8 mouse cellular contexts compared by ENCODE assay signal in genomic region chr13:78198391-78198870, GRCm38 (mm10). TPM values are rescaled to one million over a fixed set of nuclear protein-coding genes. Genes with fewer than 3 reads are reported as not detected.
DNase-seq lines count a peak whose midpoint lies in the region; ATAC-seq and TF ChIP-seq lines count a peak whose summit lies in the region.

No protein-coding gene starts in this region.

- H3K9me3 ChIP-seq in forebrain, embryonic 15.5 days: no peaks in the 10 kb centered on the region
- H3K9me3 ChIP-seq in limb, embryonic 10.5 days (replicated peaks): no peaks in the 10 kb centered on the region
- H3K9me3 ChIP-seq in neural tube, embryonic 12.5 days: no peaks in the 10 kb centered on the region

- H3K27ac ChIP-seq in left cerebral cortex, adult 2 months: peak overlapping the region; percentile 97
- no peak overlapping the region for H3K27ac ChIP-seq in brown adipose tissue, adult 24 weeks (replicated peaks; ENCODE audit: low read depth, low read length)
- peak overlapping the region; percentile 100 for H3K27ac ChIP-seq in forebrain, embryonic 15.5 days (replicated peaks)
- peak overlapping the region; percentile 98 for H3K27ac ChIP-seq in limb, embryonic 10.5 days
- H3K27ac ChIP-seq in neural tube, embryonic 12.5 days: peak overlapping the region; percentile 100

- H3K4me3 ChIP-seq in left cerebral cortex, adult 2 months: peak overlapping the region; percentile 83
- H3K4me3 ChIP-seq in brown adipose tissue, adult 24 weeks (ENCODE audit: insufficient read depth, low read depth, low read length): peak overlapping the region; percentile 61
- H3K4me3 ChIP-seq in forebrain, embryonic 15.5 days: peak overlapping the region; percentile 89
- H3K4me3 ChIP-seq in limb, embryonic 10.5 days: peak overlapping the region; percentile 88
- peak overlapping the region; percentile 100 for H3K4me3 ChIP-seq in neural tube, embryonic 12.5 days

- no peaks in the 10 kb centered on the region for H3K4me1 ChIP-seq in brown adipose tissue, adult 24 weeks (ENCODE audit: control insufficient read depth, insufficient read depth, insufficient read length, low read length)
- peaks cover 9% of the 10 kb centered on the region for H3K4me1 ChIP-seq in forebrain, embryonic 15.5 days
- peaks cover 51% of the 10 kb centered on the region for H3K4me1 ChIP-seq in limb, embryonic 10.5 days
- 0 out of 2 replicates have a peak, but pooled peaks cover 10% of the 10 kb centered on the region for H3K4me1 ChIP-seq in neural tube, embryonic 12.5 days

- WGBS in forebrain, embryonic 15.5 days: 2% methylated on average over 46 of the region's 63 CpGs
- WGBS in limb, embryonic 10.5 days: 0% methylated on average over 43 of the region's 63 CpGs
- WGBS in neural tube, embryonic 12.5 days: under 1% methylated on average over 42 of the region's 63 CpGs

- no peaks in the 10 kb centered on the region for H3K36me3 ChIP-seq in forebrain, embryonic 15.5 days
- H3K36me3 ChIP-seq in limb, embryonic 10.5 days: peaks cover 9% of the 10 kb centered on the region
- H3K36me3 ChIP-seq in neural tube, embryonic 12.5 days: peaks cover 8% of the 10 kb centered on the region

- no peak for DNase-seq in left cerebral cortex, adult 2 months (ENCODE audit: extremely low spot score in 1 of 2, low spot score in 2 of 2)
- DNase-seq in left cerebral cortex, adult 18-20 months (ENCODE audit: low spot score in 2 of 2): no peak
- peak; percentile 78 for DNase-seq in limb, embryonic 10.5 days (ENCODE audit: low spot score)
- no peak for DNase-seq in urinary bladder, postnatal 4 days (ENCODE audit: low spot score in 2 of 2)
- no peak for DNase-seq in left cerebral cortex, postnatal 4 days

- intact Hi-C loops in left cerebral cortex, adult 2 months (cut with DNase I): no loop called here
- intact Hi-C loops in left cerebral cortex, postnatal 4 days (cut with DNase I): loop anchor here (10.0 kb wide), 3 partner anchors 804 to 1354 kb away; partner anchors contain the start of genes 2210408I21Rik and Slf1

- peak overlapping the region; percentile 99 for H3K9ac ChIP-seq in forebrain, embryonic 15.5 days (replicated peaks)
- peak overlapping the region; percentile 100 for H3K9ac ChIP-seq in neural tube, embryonic 12.5 days

- no peaks in the 10 kb centered on the region for H3K27me3 ChIP-seq in forebrain, embryonic 15.5 days
- peaks cover 48% of the 10 kb centered on the region for H3K27me3 ChIP-seq in limb, embryonic 10.5 days (ENCODE audit: low read depth, poor library complexity, severe bottlenecking)
- H3K27me3 ChIP-seq in neural tube, embryonic 12.5 days (replicated peaks): no peaks in the 10 kb centered on the region

- H3K4me2 ChIP-seq in forebrain, embryonic 15.5 days (replicated peaks): peak overlapping the region; percentile 71
- peak overlapping the region; percentile 81 for H3K4me2 ChIP-seq in neural tube, embryonic 12.5 days (replicated peaks)

- no peak for TF ChIP-seq CTCF in left cerebral cortex, adult 2 months (IDR thresholded peaks at IDR 0.05)

- no peak for ATAC-seq in forebrain, embryonic 15.5 days (replicated peaks)
- no peak for ATAC-seq in neural tube, embryonic 12.5 days (ENCODE audit: low FRiP score, low read depth)

RNA-seq across cellular contexts. Expression of gene Nr2f1, which starts 1.1 kb away (rescaled TPM):
- total RNA-seq in left cerebral cortex, adult 2 months (2021): 100 to 1,000 TPM; 118 to 125 TPM
- 100 to 1,000 TPM; 113 to 124 TPM for total RNA-seq in left cerebral cortex, adult 18-20 months (2021)
- polyA plus RNA-seq in brown adipose tissue, adult 24 weeks (2012; ENCODE audit: insufficient read depth, insufficient read length, missing spikeins): 1.1 and 1.2 TPM in 2 replicates
- polyA plus RNA-seq in forebrain, embryonic 15.5 days (2015; fragmentation: Nextera tagmentation; extraction: Ambion mirVana): 77.7 and 88.5 TPM in 2 replicates
- polyA plus RNA-seq in limb, embryonic 10.5 days (2016; fragmentation: Nextera tagmentation; extraction: Ambion mirVana): 18.2 and 19.6 TPM in 2 replicates
- polyA plus RNA-seq in neural tube, embryonic 12.5 days (2016; fragmentation: Nextera tagmentation; extraction: Ambion mirVana): 48.4 and 56.4 TPM in 2 replicates
- total RNA-seq in left cerebral cortex, postnatal 4 days (2021): 100 to 1,000 TPM; 214 to 215 TPM
